Mouse (Mus musculus) c-Kit-positive CD71-positive TER-119-negative erythroid progenitor cells, embryonic 14.5 days (primary cell): ENCODE data around the gene Shroom3.

Experiments
- DNase-seq: peaks from one replicate; pipeline ENCODE4 v3.0.0-alpha.2; 2013; ENCODE audit warnings: low read depth

Shroom3 gene

GRCm38 (mm10) chr5:92698131-92698836 lies 15.0 kb downstream of the Shroom3 start:
- DNase-seq = no peak

- DNase-seq = no peak
Measured at GRCm38 (mm10) chr5:92698837-92699529, 15.7 kb downstream of the Shroom3 start.

DNA sequence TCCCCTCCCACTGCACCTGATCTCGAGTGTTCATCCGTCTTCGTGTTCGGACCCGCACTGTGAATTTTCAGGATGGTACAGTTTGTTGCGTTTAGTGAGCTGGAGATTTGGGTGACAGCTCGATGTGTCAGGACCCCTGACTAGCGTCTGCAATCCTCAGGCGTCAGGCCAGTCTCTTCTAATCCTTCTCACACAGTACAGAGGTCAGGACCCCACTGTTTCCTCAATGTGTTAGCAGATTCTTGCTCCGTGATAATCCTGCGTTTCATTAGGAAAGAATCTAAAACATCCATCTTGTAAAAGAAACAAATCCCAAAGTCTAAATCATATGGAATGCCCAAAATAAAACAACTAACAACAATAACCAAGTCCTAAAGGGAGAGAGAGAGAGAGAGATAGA lies 18.5 kb downstream of the Shroom3 start:
- no peak for DNase-seq

GRCm38 (mm10) chr5:92703671-92704070 lies 20.4 kb downstream of the Shroom3 start:
- no peak for DNase-seq

DNA sequence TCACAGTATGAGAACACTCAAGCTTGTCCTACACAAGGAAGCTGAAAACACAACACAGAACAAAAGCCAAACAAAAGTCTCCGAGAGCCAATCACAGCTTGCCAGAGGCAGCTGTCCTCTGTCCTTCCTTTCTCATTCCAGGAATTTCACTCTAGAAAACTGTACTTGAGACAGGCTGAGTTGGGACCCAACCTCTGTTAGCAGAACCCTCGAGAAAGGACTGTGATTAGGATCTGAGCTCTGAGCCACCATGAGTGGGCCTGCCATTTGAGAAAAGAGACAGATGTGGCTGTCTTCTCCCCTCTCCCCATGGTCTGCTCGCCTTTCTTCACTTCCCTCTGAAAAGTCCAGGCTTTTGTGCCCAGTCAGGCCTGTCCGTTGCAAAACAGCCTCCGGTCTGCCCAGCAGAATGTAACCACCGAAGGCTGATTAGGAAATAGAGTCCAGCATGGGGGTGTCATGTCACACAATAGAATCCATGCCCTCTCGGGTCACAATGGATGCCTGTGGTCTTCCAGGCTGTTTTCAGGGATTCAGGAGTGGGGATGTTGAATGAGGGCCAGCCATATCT lies 24.8 kb downstream of the Shroom3 start:
- no peak for DNase-seq

DNA sequence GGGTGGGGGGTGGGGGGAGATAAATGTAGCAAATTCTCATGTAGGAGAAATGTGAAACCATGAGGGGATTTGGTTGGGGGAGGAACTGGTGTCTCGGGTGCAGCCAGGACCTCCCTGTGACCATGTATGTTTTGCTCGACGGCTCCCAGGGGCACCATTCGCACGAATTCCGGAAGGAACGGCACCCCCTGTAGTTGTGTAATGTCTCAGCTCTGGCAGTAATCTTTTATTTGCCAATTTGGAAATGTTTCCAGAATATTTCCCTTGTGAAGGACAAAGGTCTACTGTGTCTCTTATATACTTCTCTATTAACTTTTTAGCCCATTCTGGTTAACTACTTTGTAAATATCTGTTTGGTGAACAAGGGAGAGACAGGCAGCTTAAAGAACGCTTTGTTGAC lies 27.5 kb downstream of the Shroom3 start:
- no peak for DNase-seq

GRCm38 (mm10) chr5:92711666-92712290 lies 28.5 kb downstream of the Shroom3 start:
- no peak for DNase-seq

- no peak for DNase-seq
Measured at GRCm38 (mm10) chr5:92712621-92713395, 29.6 kb downstream of the Shroom3 start.

DNA sequence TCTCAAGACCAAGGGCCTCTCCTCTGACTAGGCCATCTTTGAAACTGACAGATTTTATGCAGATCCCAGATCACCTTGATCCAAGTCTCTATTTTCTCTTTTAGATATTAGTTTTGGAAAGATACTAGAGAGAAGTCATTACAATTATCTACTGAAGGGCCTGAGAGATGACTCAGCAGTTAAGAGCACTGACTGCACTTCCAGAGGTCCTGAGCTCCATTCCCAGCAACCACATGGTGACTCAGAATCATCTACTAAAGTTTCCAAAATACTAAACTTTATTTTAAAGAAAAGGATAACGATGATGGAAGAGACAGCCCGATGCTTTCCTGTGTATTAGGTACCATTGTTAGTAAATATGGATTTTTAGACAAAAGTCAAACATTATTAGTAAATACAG lies 31.7 kb downstream of the Shroom3 start:
- DNase-seq = no peak

- no peak for DNase-seq
Measured at GRCm38 (mm10) chr5:92715319-92715718, 32.1 kb downstream of the Shroom3 start.

- no peak for DNase-seq
Measured at GRCm38 (mm10) chr5:92715890-92716289, 32.7 kb downstream of the Shroom3 start.

DNA sequence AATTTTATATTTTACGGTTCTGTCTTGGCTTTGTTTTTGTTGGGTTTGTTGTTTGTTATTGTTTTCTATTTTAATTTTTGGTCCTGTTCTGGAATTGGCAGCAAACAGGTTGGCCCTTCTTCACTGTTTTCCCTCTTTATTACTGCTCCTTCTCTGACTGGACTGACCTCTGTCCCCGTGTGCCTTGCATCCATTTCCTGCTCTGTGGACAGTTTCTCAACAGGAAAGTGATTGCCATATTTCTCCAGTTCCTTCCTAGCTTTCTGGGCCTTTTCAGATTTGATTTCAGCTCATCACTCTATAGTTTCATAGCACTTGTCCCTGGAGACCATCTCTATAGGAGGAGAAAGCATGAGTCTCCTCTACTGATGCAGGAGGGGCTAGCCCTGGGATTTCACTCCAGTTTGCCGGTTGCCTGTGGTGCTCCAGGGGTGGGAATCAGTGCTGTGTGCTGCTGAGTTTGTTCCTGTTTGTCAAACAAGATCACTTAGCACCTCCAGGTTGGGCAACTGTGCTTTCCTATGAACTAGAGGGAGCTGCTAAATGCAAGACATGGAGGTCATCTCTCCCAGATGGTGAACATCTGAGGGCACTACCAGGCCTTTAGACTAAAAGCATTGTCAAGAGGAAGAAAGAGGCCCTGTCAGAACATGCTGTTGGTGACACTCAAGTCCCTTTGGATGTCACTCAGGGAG lies 34.6 kb downstream of the Shroom3 start:
- DNase-seq = no peak

GRCm38 (mm10) chr5:92718856-92719255 lies 35.6 kb downstream of the Shroom3 start:
- DNase-seq = no peak

- DNase-seq = no peak
Measured at GRCm38 (mm10) chr5:92721610-92722009, 38.4 kb downstream of the Shroom3 start.

- DNase-seq = peak; percentile 17
Measured at GRCm38 (mm10) chr5:92725935-92726334, 42.7 kb downstream of the Shroom3 start.

DNA sequence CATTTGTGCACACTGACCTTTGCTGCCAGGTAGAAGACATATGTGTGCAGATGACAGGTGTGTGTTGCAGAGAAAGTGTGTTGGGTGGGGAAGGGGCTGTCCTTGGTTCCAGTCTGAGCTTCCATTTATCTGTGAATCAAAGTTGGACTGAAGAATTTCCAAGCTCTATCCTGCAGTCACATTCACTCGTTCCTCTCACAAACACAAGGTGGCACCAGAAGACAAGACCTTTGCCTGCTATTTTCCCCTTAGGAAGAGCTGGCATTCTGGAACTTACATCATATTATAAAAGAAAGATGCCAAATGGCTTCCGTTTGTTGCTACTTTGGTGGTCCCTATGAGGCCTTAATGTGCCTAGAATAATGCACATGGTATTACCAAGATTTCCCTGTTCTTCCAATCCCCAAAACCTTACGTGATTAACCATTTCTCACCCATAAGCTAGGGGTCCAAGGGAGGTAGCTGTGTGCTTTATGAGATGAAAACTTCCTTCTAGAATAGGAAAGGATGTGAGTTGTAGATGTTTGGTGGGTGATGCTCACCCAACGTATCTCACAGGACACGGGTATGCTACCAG lies 45.1 kb downstream of the Shroom3 start:
- DNase-seq = no peak

GRCm38 (mm10) chr5:92729221-92729620 lies 46.0 kb downstream of the Shroom3 start:
- DNase-seq = no peak

DNA sequence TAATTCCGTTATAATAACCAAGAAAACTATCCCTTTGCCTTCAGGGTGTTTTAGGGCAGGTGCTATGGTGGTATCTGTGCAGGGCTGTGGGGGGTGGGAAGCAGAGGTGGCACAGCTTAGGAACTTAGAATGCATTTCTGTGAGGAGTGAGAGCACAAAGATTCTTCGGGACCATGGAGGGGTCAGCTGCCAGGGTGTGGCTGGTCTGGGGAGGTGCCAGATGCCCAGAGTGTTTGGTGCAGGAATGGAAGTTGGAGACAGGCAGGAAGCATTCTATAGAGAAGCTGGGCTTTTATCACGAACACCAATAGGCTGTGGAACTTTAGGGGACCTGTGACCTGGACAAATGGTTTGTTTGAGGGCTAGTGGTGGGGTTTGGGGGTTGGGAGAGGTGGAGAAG lies 58.6 kb downstream of the Shroom3 start:
- no peak for DNase-seq

DNA sequence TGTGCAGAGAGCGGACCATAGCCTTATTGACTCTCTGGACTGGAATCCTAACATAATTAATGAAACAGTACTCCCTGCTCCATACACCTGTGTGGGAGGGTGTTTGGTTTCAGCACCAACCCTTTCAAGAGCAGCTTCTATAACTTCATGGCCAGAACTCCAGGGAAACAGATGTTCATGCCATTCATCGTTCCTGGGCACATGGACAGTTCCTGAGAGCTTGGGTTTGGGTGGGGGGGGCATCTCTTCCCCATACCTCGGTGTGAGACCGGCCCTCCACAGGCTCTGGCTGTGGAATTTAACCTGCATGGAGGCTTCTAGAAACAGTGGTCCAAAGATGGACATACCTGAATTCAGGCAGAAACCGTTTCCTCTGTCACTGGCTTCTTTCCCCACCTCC lies 59.5 kb downstream of the Shroom3 start:
- no peak for DNase-seq

DNA sequence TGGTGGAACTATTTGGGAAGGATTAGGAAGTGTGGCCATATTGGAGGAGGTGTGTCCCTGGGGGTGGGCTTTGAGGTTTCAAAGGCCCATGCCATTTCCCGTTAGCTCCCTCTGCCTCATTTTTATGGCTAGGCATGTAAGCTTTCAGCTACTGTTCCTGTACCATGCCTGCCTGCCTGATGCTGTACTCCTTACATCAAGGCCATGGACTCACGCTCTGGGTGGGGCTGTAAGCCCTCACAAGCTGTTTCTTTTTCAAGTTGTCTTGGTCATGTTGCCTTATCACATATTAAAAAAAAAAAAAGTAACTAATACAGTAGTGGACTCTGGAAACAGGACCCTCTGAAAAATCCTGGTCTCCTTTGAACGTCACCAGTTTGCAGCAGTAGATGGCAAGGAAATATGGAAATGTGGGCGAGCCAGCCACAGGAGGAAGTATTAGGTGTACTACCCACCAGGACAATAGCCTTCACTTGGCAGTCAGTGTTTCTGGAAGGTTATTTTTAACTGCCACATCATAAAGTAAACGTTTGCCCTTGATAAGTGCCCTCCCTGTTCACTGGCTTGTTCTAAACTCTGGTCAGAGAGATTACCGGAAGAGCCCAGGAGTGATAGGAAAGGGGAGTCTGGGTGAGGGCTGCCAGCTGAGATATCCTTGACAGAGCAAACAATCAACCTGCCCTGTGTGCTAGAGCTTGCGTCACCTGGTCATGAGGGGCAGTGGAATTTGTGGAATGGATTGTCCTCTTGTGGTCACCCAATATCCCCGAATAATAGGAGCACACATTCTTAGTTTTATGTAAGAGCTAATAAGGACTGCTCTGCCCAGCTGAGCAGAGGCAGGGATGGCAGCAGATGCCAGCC lies 62.4 kb downstream of the Shroom3 start:
- no peak for DNase-seq
